In genomic region chr10:111250192-111250591, GRCm38 (mm10) we compare ENCODE assay signal across 17 mouse cellular contexts. TPM values are rescaled to one million over a fixed set of nuclear protein-coding genes. Genes with fewer than 3 reads are reported as not detected.
DNase-seq lines count a peak whose midpoint lies in the region; ATAC-seq lines count a peak whose summit lies in the region.
"Had no signal": no experiment of that assay in that cellular context is flagged by ENCODE, and none has a peak within 500 bp of the region (broad histone marks: within the 10 kb centered on the region; RNA-seq: fewer than 3 reads in every experiment).

No protein-coding gene starts in this region.

- no peak overlapping the region for H3K9ac ChIP-seq in hindbrain, embryonic 15.5 days
- no peak overlapping the region for H3K9ac ChIP-seq in hindbrain, embryonic 16.5 days (ENCODE audit: low read depth, low read length)
- no peak overlapping the region for H3K9ac ChIP-seq in neural tube, embryonic 13.5 days
- H3K9ac ChIP-seq in liver, embryonic 16.5 days (ENCODE audit: low read depth, low read length) = no peak overlapping the region
- H3K9ac ChIP-seq: heart, embryonic 15.5 days had no signal

- no peaks in the 10 kb centered on the region for H3K9me3 ChIP-seq in hindbrain, embryonic 15.5 days
- no peaks in the 10 kb centered on the region for H3K9me3 ChIP-seq in hindbrain, embryonic 16.5 days (ENCODE audit: control insufficient read depth, low read length)
- no peaks in the 10 kb centered on the region for H3K9me3 ChIP-seq in neural tube, embryonic 13.5 days
- no peaks in the 10 kb centered on the region for H3K9me3 ChIP-seq in liver, embryonic 16.5 days (replicated peaks; ENCODE audit: control insufficient read depth, low read length)
- H3K9me3 ChIP-seq: heart, embryonic 15.5 days had no signal

- H3K27ac ChIP-seq in hindbrain, embryonic 15.5 days (replicated peaks) = no peak overlapping the region
- H3K27ac ChIP-seq in hindbrain, embryonic 16.5 days (ENCODE audit: low read depth, low read length) = no peak overlapping the region
- no peak overlapping the region for H3K27ac ChIP-seq in neural tube, embryonic 13.5 days (replicated peaks)
- no peak overlapping the region for H3K27ac ChIP-seq in liver, embryonic 16.5 days (ENCODE audit: low read length)
- H3K27ac ChIP-seq: heart, adult 2 months; heart, embryonic 15.5 days had no signal

- no peak for DNase-seq in neural tube, embryonic 10.5 days (ENCODE audit: extremely low spot score, low spot score)
- no peak for DNase-seq in retina, postnatal 1 day
- no peak for DNase-seq in spleen, postnatal 14 days (ENCODE audit: low spot score in 2 of 2)
- DNase-seq: cerebellum, adult 11 months; cerebellum, postnatal 14 days; gastrocnemius, postnatal 10 days; heart, adult 2 months; kidney, adult 8-10 months; kidney, postnatal 4 days; lung, postnatal 14 days; right cerebral cortex, postnatal 25 days; thymus, postnatal 25 days had no signal

- peak overlapping the region; percentile 18; the same call in 1 of the 2 replicates for H3K4me3 ChIP-seq in hindbrain, embryonic 15.5 days
- H3K4me3 ChIP-seq in hindbrain, embryonic 16.5 days (ENCODE audit: low read length) = no peak overlapping the region
- peak overlapping the region; percentile 31 for H3K4me3 ChIP-seq in neural tube, embryonic 13.5 days
- no peak overlapping the region for H3K4me3 ChIP-seq in liver, embryonic 16.5 days (ENCODE audit: low read depth, low read length)
- H3K4me3 ChIP-seq: heart, adult 2 months; heart, embryonic 15.5 days had no signal

- no peaks in the 10 kb centered on the region for H3K36me3 ChIP-seq in hindbrain, embryonic 15.5 days
- H3K36me3 ChIP-seq in hindbrain, embryonic 16.5 days (ENCODE audit: control insufficient read depth, insufficient read depth, low read length) = no peaks in the 10 kb centered on the region
- no peaks in the 10 kb centered on the region for H3K36me3 ChIP-seq in neural tube, embryonic 13.5 days
- H3K36me3 ChIP-seq in liver, embryonic 16.5 days (ENCODE audit: control insufficient read depth, insufficient read depth) = no peaks in the 10 kb centered on the region
- H3K36me3 ChIP-seq: heart, embryonic 15.5 days had no signal

- peaks cover 11% of the 10 kb centered on the region; the same call in 1 of the 2 replicates for H3K4me1 ChIP-seq in hindbrain, embryonic 15.5 days (replicated peaks)
- H3K4me1 ChIP-seq in hindbrain, embryonic 16.5 days (ENCODE audit: control insufficient read depth, insufficient read depth, low read depth, low read length) = no peaks in the 10 kb centered on the region
- peaks cover 18% of the 10 kb centered on the region for H3K4me1 ChIP-seq in neural tube, embryonic 13.5 days (replicated peaks)
- H3K4me1 ChIP-seq in liver, embryonic 16.5 days (ENCODE audit: control insufficient read depth, low read depth, low read length) = no peaks in the 10 kb centered on the region; the same call in 1 of the 2 replicates

- WGBS in hindbrain, embryonic 15.5 days = 79% methylated on average over 4 of the region's 4 CpGs
- WGBS in hindbrain, embryonic 16.5 days = 80% methylated on average over 4 of the region's 4 CpGs
- WGBS in neural tube, embryonic 13.5 days = 85% methylated on average over 4 of the region's 4 CpGs
- 27% methylated on average over 4 of the region's 4 CpGs for WGBS in liver, embryonic 16.5 days (ENCODE audit: insufficient replicate concordance)

- no peaks in the 10 kb centered on the region for H3K27me3 ChIP-seq in hindbrain, embryonic 15.5 days
- no peaks in the 10 kb centered on the region for H3K27me3 ChIP-seq in hindbrain, embryonic 16.5 days (replicated peaks; ENCODE audit: control insufficient read depth, insufficient read depth, low read length)
- no peaks in the 10 kb centered on the region for H3K27me3 ChIP-seq in neural tube, embryonic 13.5 days
- H3K27me3 ChIP-seq in liver, embryonic 16.5 days (ENCODE audit: control insufficient read depth, insufficient read depth, low read depth, low read length) = no peaks in the 10 kb centered on the region
- H3K27me3 ChIP-seq: heart, embryonic 15.5 days had no signal

- ATAC-seq in hindbrain, embryonic 15.5 days (ENCODE audit: low FRiP score, low read depth) = no peak
- ATAC-seq in hindbrain, embryonic 16.5 days = no peak
- no peak for ATAC-seq in neural tube, embryonic 13.5 days (ENCODE audit: low read depth)
- ATAC-seq in liver, embryonic 16.5 days (ENCODE audit: low read depth) = peak; percentile 60

- H3K4me2 ChIP-seq in hindbrain, embryonic 15.5 days = peak overlapping the region; percentile 40; the same call in 1 of the 2 replicates
- no peak overlapping the region for H3K4me2 ChIP-seq in hindbrain, embryonic 16.5 days (ENCODE audit: low read length)
- peak overlapping the region; percentile 51 for H3K4me2 ChIP-seq in neural tube, embryonic 13.5 days
- no peak overlapping the region for H3K4me2 ChIP-seq in liver, embryonic 16.5 days (ENCODE audit: low read depth, low read length)
- H3K4me2 ChIP-seq: heart, embryonic 15.5 days had no signal

RNA-seq across cellular contexts. Expression of gene Bbs10, which starts 48.3 kb away (rescaled TPM):
- 4.5 and 5.1 TPM in 2 replicates for polyA plus RNA-seq in hindbrain, embryonic 15.5 days (2015; fragmentation: Nextera tagmentation; extraction: Ambion mirVana)
- polyA plus RNA-seq in hindbrain, embryonic 16.5 days (2015; fragmentation: Nextera tagmentation; extraction: Ambion mirVana) = 4.9 and 5.8 TPM in 2 replicates
- 6.3 and 6.4 TPM in 2 replicates for polyA plus RNA-seq in neural tube, embryonic 13.5 days (2015; fragmentation: Nextera tagmentation; extraction: Ambion mirVana)
- 0.91 and 1.4 TPM in 2 replicates for polyA plus RNA-seq in liver, embryonic 16.5 days (2015; fragmentation: Nextera tagmentation; extraction: Ambion mirVana)

Comparison
In these comparisons a context has a peak if more than half of its experiments do, and no peak if none do; other contexts are left out.
1. H3K4me2 ChIP-seq: peak in hindbrain, embryonic 15.5 days (single experiment) and neural tube, embryonic 13.5 days (single experiment); none in hindbrain, embryonic 16.5 days (single experiment) and liver, embryonic 16.5 days (single experiment).
2. H3K4me3 ChIP-seq: peak in hindbrain, embryonic 15.5 days (single experiment) and neural tube, embryonic 13.5 days (single experiment); none in hindbrain, embryonic 16.5 days (single experiment) and liver, embryonic 16.5 days (single experiment).